Mouse (Mus musculus): Measurements from ENCODE around the gene Slit3. TPM values are rescaled to one million over a fixed set of nuclear protein-coding genes. Genes with fewer than 3 reads are reported as not detected.

The Slit3 gene
- polyA plus RNA-seq, 1 experiment from 2014 or later: 9.0 TPM

DNA sequence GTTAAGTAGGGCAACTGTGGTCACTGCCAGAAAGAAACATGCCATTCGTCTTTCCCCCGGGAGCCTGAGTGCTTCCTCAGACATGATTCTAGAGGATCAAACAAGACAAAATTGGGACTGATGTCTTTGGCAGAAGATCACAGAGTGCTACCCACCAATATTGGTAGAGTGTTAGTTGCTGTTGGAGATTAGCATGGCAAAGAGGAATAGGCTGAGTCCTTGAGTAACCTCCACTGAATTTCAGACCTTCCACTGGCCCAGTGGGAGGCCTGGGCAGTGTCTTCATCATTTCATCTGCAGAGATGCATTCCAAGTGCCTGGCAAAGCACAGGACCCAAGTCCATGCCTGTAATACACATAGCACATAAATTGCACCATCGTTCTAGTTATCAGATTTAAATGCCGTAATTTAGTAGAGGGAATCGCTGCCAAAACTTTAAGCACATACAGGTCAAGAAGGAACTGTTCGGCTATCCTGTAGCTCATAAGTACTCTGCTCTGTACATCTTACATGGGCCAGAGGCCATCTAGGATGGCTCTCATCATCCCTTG is 77.6 kb downstream of the Slit3 start:
- Histone ChIP-seq H3K27me3 (replicated peaks; ENCODE audit: control insufficient read depth, insufficient read depth, low read length) (no peaks in the 10 kb centered on the region), H3K36me3 (ENCODE audit: control insufficient read depth, insufficient read depth, low read length) (no peaks in the 10 kb centered on the region), H3K9ac (ENCODE audit: low read depth, low read length) (no peak overlapping the region), H3K4me2 (ENCODE audit: low read length) (no peak overlapping the region), H3K9me3 (ENCODE audit: control insufficient read depth, low read length) (no peaks in the 10 kb centered on the region), H3K4me1 (ENCODE audit: control insufficient read depth, insufficient read depth, low read depth, low read length) (peaks cover under 1% of the 10 kb centered on the region), H3K4me3 (ENCODE audit: low read length) (no peak overlapping the region), H3K27ac (ENCODE audit: low read depth, low read length) (no peak overlapping the region)
- no peak for ATAC-seq
- 90% methylated on average over 6 of the region's 6 CpGs for WGBS

DNA sequence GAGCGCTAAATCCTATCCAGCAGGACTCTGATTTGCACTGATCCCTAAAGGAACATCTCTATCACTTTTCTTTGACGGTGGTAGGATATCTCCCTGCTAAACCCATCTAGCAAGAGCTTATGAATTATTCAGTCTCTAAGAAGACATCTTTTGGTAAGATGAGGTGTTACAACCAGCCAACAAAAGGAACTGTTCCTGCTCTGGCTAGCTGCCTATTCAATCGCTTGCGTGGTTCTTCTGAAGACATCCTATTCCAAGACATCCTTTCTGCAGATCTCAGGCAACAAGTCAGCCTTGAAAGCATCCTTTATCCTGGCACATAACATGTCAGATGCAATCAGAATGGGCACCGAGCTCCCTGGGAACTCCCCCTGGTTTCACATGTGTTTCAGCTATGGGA is 81.3 kb downstream of the Slit3 start:
- Histone ChIP-seq H3K27ac (ENCODE audit: low read depth, low read length) (no peak overlapping the region), H3K9ac (ENCODE audit: low read depth, low read length) (no peak overlapping the region), H3K4me3 (ENCODE audit: low read length) (no peak overlapping the region), H3K4me1 (ENCODE audit: control insufficient read depth, insufficient read depth, low read depth, low read length) (peaks cover 6% of the 10 kb centered on the region), H3K4me2 (ENCODE audit: low read length) (no peak overlapping the region), H3K36me3 (ENCODE audit: control insufficient read depth, insufficient read depth, low read length) (no peaks in the 10 kb centered on the region), H3K9me3 (ENCODE audit: control insufficient read depth, low read length) (no peaks in the 10 kb centered on the region), H3K27me3 (replicated peaks; ENCODE audit: control insufficient read depth, insufficient read depth, low read length) (no peaks in the 10 kb centered on the region)
- WGBS: 39% methylated on average over 5 of the region's 5 CpGs
- no peak for ATAC-seq

DNA sequence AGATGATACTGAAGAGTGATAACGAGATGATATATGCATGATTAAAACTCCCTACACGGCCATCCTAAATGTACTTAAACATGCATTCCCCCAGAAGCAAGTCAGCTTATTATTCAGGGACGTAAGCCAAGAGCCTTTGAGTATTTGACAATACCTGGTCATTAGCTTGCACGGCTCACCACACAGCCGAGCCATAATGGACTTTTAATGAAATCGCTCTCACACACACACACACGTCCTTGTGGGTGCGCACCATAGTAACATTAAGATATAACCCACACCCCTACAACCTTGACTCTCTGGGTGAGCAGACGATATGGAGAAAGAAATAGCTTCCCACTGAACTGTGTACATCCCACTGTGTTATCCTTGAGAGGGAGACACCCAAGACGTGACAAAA is 82.6 kb downstream of the Slit3 start:
- no peak overlapping the region for H3K4me2 ChIP-seq (ENCODE audit: low read length)
- no peaks in the 10 kb centered on the region for H3K36me3 ChIP-seq (ENCODE audit: control insufficient read depth, insufficient read depth, low read length)
- peak; percentile 40; the same call in 1 of the 2 replicates for ATAC-seq
- peaks cover 6% of the 10 kb centered on the region for H3K4me1 ChIP-seq (ENCODE audit: control insufficient read depth, insufficient read depth, low read depth, low read length)
- no peaks in the 10 kb centered on the region for H3K27me3 ChIP-seq (replicated peaks; ENCODE audit: control insufficient read depth, insufficient read depth, low read length)
- 19% methylated on average over 10 of the region's 10 CpGs for WGBS
- H3K9ac ChIP-seq (ENCODE audit: low read depth, low read length): no peak overlapping the region
- no peak overlapping the region for H3K4me3 ChIP-seq (ENCODE audit: low read length)
- no peaks in the 10 kb centered on the region for H3K9me3 ChIP-seq (ENCODE audit: control insufficient read depth, low read length)
- no peak overlapping the region for H3K27ac ChIP-seq (ENCODE audit: low read depth, low read length)

DNA sequence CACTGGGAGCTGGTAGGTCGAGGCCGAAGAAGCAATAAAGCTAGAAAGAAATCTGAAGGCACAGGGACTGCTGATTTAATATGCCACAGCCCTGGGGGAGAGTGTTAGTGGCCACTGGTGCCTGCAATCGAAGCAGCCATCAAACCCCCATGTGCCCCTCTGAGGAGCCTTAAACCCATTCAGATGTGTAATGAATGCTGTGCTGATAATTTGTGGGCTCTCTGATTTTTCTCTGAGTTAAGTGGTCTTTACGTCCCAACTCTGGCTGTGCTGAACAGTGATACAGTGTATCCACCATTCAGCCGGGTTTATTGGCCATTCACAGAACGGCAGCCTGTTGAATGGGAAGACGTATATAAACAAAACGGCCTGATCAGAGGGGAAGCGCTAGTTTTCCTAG is 83.1 kb downstream of the Slit3 start:
- 28% methylated on average over 9 of the region's 9 CpGs for whole genome bisulfite sequencing
- Histone ChIP-seq H3K9me3 (ENCODE audit: control insufficient read depth, low read length) (no peaks in the 10 kb centered on the region), H3K27ac (ENCODE audit: low read depth, low read length) (no peak overlapping the region), H3K4me2 (ENCODE audit: low read length) (no peak overlapping the region), H3K9ac (ENCODE audit: low read depth, low read length) (no peak overlapping the region), H3K36me3 (ENCODE audit: control insufficient read depth, insufficient read depth, low read length) (no peaks in the 10 kb centered on the region), H3K4me3 (ENCODE audit: low read length) (no peak overlapping the region), H3K4me1 (ENCODE audit: control insufficient read depth, insufficient read depth, low read depth, low read length) (peaks cover 6% of the 10 kb centered on the region), H3K27me3 (replicated peaks; ENCODE audit: control insufficient read depth, insufficient read depth, low read length) (no peaks in the 10 kb centered on the region)
- peak; percentile 37; the same call in 1 of the 2 replicates for ATAC-seq

DNA sequence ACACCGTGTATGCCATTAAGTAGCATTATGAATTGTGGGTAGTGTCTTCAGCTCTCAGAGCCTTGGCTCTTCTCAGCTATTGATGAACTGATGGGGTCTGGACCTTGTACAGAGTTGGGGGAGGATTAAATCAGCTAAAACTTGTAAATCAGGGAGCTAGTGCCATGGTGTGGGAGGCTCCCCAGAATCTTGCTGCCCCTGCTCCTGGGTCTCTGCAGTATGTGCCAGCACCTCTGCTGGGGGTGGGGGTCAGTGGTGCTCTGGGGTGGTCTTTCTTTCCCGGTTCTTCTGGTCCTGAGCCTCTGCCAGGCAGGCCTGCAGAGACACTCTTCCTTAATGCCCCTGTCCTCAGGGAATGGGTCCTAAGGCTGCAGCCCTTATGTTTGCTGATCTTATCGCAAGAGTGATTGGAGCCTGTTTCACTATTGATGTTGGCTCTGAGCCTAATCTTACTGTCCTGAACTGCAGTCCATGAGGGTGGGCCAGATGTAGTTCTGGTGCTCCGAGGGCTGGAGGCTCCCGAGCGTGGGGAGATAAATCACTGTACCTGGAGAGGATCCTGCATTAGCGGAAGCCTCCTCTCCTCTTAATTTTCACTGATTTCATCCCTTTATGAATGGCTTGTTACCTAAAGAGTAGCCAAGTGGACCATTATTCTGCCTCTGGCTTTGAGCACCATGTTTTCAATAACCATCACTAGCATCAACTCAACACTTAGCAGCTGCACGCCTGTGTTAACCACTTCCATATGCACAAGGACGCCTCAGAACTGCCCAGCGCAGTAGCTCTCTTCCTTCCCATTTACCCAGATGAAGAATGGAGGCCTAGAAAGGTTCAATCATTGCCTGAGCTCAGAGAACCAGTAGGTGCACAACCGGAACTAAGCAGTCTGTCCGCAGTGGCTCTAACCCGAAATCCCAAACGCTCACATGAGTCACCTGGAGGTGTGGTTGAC is 90.0 kb downstream of the Slit3 start:
- no peak overlapping the region for H3K9ac ChIP-seq (ENCODE audit: low read depth, low read length)
- no peaks in the 10 kb centered on the region for H3K9me3 ChIP-seq (ENCODE audit: control insufficient read depth, low read length)
- no peaks in the 10 kb centered on the region for H3K4me1 ChIP-seq (ENCODE audit: control insufficient read depth, insufficient read depth, low read depth, low read length)
- H3K27me3 ChIP-seq (replicated peaks; ENCODE audit: control insufficient read depth, insufficient read depth, low read length): no peaks in the 10 kb centered on the region
- no peaks in the 10 kb centered on the region for H3K36me3 ChIP-seq (ENCODE audit: control insufficient read depth, insufficient read depth, low read length)
- WGBS: 73% methylated on average over 14 of the region's 14 CpGs
- no peak overlapping the region for H3K4me2 ChIP-seq (ENCODE audit: low read length)
- no peak overlapping the region for H3K27ac ChIP-seq (ENCODE audit: low read depth, low read length)
- ATAC-seq: no peak
- H3K4me3 ChIP-seq (ENCODE audit: low read length): no peak overlapping the region

DNA sequence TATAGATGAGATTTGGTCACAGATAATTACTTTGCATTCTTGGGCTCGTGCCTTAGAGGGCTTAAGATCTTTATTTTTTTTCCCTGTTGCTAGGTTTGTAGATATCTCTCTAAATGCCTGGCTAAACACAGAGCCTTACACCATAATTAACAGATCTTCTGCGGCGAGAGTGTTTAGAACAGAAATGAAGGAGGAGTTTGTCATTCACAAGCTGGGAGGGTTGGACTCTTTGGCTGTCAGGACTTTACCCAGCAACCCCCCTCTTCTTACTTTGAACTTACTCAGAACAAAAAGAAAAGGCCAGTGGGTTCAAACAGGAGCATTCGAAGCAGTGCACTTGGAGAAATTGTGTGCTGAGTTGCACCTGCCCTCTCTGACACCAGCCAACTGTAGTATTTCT is 103.0 kb downstream of the Slit3 start:
- 21% methylated on average over 4 of the region's 4 CpGs for WGBS
- no peaks in the 10 kb centered on the region for H3K36me3 ChIP-seq (ENCODE audit: control insufficient read depth, insufficient read depth, low read length)
- no peaks in the 10 kb centered on the region for H3K27me3 ChIP-seq (replicated peaks; ENCODE audit: control insufficient read depth, insufficient read depth, low read length)
- no peak overlapping the region for H3K27ac ChIP-seq (ENCODE audit: low read depth, low read length)
- 0 out of 2 replicates have a peak, but pooled peaks have one; percentile 27 for ATAC-seq
- no peak overlapping the region for H3K4me3 ChIP-seq (ENCODE audit: low read length)
- H3K9ac ChIP-seq (ENCODE audit: low read depth, low read length): no peak overlapping the region
- H3K4me1 ChIP-seq (ENCODE audit: control insufficient read depth, insufficient read depth, low read depth, low read length): no peaks in the 10 kb centered on the region
- H3K9me3 ChIP-seq (ENCODE audit: control insufficient read depth, low read length): no peaks in the 10 kb centered on the region
- no peak overlapping the region for H3K4me2 ChIP-seq (ENCODE audit: low read length)

DNA sequence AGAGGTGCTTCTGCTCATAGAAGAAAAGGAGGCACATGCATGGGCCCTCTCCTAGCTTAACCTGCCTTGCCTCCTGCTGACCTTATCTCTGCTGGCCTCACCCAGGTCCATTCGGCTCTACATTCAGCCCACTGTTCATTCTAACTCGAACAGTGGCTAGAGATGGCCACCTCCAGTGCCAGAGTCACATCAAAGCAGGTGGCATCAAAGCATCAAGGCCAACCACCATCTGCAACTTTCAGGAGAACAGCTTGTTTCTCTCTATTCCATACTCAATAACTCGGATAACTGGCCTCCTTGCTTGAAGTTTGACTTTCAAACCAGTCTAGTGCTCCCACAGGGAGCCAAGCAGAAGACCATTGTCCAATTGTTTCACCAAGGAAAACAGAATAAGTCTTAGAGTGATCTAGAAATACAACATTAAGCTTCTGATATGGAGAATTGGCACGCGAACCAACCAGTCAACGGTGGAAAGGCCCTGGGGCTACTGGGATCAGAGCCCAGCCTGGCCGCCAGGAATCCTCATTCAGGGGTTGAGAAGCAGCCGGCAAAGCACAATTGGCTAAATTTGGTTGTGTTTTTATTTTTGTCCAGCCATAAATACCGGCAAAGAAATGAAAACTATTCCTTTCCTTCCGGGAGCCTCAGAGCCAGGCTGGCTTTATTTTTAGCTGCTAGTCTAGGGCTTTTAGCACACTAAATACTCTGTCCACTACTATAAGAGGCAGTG is 110.5 kb downstream of the Slit3 start:
- no peaks in the 10 kb centered on the region for H3K27me3 ChIP-seq (replicated peaks; ENCODE audit: control insufficient read depth, insufficient read depth, low read length)
- no peak overlapping the region for H3K9ac ChIP-seq (ENCODE audit: low read depth, low read length)
- no peak overlapping the region for H3K4me2 ChIP-seq (ENCODE audit: low read length)
- no peaks in the 10 kb centered on the region for H3K36me3 ChIP-seq (ENCODE audit: control insufficient read depth, insufficient read depth, low read length)
- H3K9me3 ChIP-seq (ENCODE audit: control insufficient read depth, low read length): no peaks in the 10 kb centered on the region
- ATAC-seq: no peak
- H3K4me1 ChIP-seq (ENCODE audit: control insufficient read depth, insufficient read depth, low read depth, low read length): no peaks in the 10 kb centered on the region
- no peak overlapping the region for H3K27ac ChIP-seq (ENCODE audit: low read depth, low read length)
- 71% methylated on average over 10 of the region's 10 CpGs for WGBS
- no peak overlapping the region for H3K4me3 ChIP-seq (ENCODE audit: low read length)

DNA sequence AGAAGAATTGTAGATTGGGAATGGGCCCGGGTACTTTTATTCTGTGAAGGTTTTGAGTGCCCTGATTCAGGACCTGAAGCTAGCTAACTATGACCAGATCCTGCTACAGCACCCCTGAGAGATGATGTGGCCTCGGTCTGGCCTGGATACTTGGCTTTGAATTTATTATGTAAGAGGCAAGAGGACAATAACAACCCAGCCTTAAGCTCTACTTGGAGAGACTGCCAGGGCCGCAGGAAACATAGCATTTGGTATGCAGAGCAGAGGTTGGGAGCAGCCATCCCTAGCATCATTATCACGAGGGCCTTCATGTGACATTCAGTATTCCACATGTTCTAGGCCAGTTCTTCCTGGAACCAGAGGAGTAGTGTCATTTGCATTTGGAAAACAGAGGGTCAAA is 111.3 kb downstream of the Slit3 start:
- H3K4me3 ChIP-seq (ENCODE audit: low read length): no peak overlapping the region
- no peaks in the 10 kb centered on the region for H3K27me3 ChIP-seq (replicated peaks; ENCODE audit: control insufficient read depth, insufficient read depth, low read length)
- no peak overlapping the region for H3K9ac ChIP-seq (ENCODE audit: low read depth, low read length)
- H3K36me3 ChIP-seq (ENCODE audit: control insufficient read depth, insufficient read depth, low read length): no peaks in the 10 kb centered on the region
- ATAC-seq: no peak
- H3K4me2 ChIP-seq (ENCODE audit: low read length): no peak overlapping the region
- H3K27ac ChIP-seq (ENCODE audit: low read depth, low read length): no peak overlapping the region
- H3K9me3 ChIP-seq (ENCODE audit: control insufficient read depth, low read length): no peaks in the 10 kb centered on the region
- WGBS: 81% methylated on average over 4 of the region's 4 CpGs
- no peaks in the 10 kb centered on the region for H3K4me1 ChIP-seq (ENCODE audit: control insufficient read depth, insufficient read depth, low read depth, low read length)

DNA sequence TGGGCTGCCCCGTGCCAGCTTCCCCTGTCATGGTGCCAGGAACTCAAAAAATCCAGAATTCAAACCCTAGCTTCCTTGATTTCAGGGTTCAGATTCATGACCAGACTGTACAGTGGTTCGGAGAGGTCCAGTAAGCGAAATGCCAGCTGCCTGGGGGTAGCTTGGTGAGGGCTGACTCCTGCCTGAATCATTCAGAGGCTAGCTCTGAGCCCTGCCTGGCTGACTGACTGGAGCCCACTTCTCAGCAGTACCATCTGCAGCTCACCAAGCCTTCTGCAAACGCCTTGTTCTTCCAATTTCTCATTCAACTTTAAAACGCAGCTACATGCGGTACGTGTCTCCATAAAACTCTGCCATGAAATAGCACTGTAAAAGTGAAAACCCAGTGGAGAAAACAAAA is 120.4 kb downstream of the Slit3 start:
- H3K4me3 ChIP-seq (ENCODE audit: low read length): no peak overlapping the region
- H3K9ac ChIP-seq (ENCODE audit: low read depth, low read length): no peak overlapping the region
- no peaks in the 10 kb centered on the region for H3K36me3 ChIP-seq (ENCODE audit: control insufficient read depth, insufficient read depth, low read length)
- no peaks in the 10 kb centered on the region for H3K27me3 ChIP-seq (replicated peaks; ENCODE audit: control insufficient read depth, insufficient read depth, low read length)
- no peak overlapping the region for H3K27ac ChIP-seq (ENCODE audit: low read depth, low read length)
- no peak for ATAC-seq
- no peaks in the 10 kb centered on the region for H3K4me1 ChIP-seq (ENCODE audit: control insufficient read depth, insufficient read depth, low read depth, low read length)
- H3K4me2 ChIP-seq (ENCODE audit: low read length): no peak overlapping the region
- WGBS: 84% methylated on average over 7 of the region's 7 CpGs
- no peaks in the 10 kb centered on the region for H3K9me3 ChIP-seq (ENCODE audit: control insufficient read depth, low read length)

Measured in hindbrain, embryonic 16.5 days (tissue).